Mouse (Mus musculus) CH12.LX (cell line): ENCODE measurements around the gene Sept8. TPM values are rescaled to one million over a fixed set of nuclear protein-coding genes. Genes with fewer than 3 reads are reported as not detected.

ENCODE experiments used
- DNase-seq: peaks from one replicate; pipeline ENCODE4 v3.0.0-alpha.2; 2013; ENCODE audit errors: extremely low read depth
- H3K27ac ChIP-seq: 2 replicates; pipeline ENCODE4 v1.5.1; 2012; ENCODE audit warnings: low read depth, mild to moderate bottlenecking, control low read depth, moderate library complexity; ENCODE audit not compliant: insufficient read depth
- H3K27me3 ChIP-seq: replicated peaks from 2 replicates; pipeline ENCODE3; 2012; ENCODE audit warnings: inconsistent platforms
- H3K36me3 ChIP-seq, 2 experiments: replicated peaks in 1 of 2; 2 replicates each; pipeline versions ENCODE3 to v1.6.1; 2012; ENCODE audit warnings: inconsistent platforms in 1 of 2, low read length in 1 of 2, mild to moderate bottlenecking in 1 of 2, mixed read lengths in 1 of 2, moderate library complexity in 1 of 2; ENCODE audit not compliant: control insufficient read depth in 1 of 2, insufficient read depth in 1 of 2
- H3K4me1 ChIP-seq, 2 experiments: 2 replicates each; pipeline ENCODE4 v1.6.1; 2012; ENCODE audit warnings: inconsistent platforms in 1 of 2, moderate library complexity in 1 of 2; ENCODE audit not compliant: insufficient read depth in 2 of 2, control insufficient read depth in 1 of 2
- H3K4me2 ChIP-seq: 2 replicates; pipeline ENCODE4 v1.6.1; 2012; ENCODE audit warnings: low read depth, mild to moderate bottlenecking, control low read depth; ENCODE audit not compliant: poor library complexity, insufficient read depth, severe bottlenecking
- H3K4me3 ChIP-seq, 3 experiments: fragments of 150-350 bp in 1 of 3; sonication (generic) in 1 of 3; replicated peaks in 1 of 3; 2 replicates each; pipeline versions ENCODE3 to v1.5.1; 2011 to 2012; ENCODE audit warnings: low read depth in 2 of 3, low read length in 2 of 3, mild to moderate bottlenecking in 2 of 3, moderate library complexity in 2 of 3, control low read depth in 1 of 3, improper control_type of control experiment in 1 of 3, inconsistent platforms in 1 of 3, mixed read lengths in 1 of 3; ENCODE audit not compliant: poor library complexity in 1 of 3
- H3K79me2 ChIP-seq: replicated peaks from 2 replicates; pipeline ENCODE4 v1.6.1; 2012; ENCODE audit warnings: mild to moderate bottlenecking, moderate library complexity; ENCODE audit not compliant: control insufficient read depth, poor library complexity, insufficient read depth, severe bottlenecking; ENCODE audit errors: extremely low read depth
- H3K9ac ChIP-seq: 2 replicates; pipeline ENCODE4 v1.6.1; 2012; ENCODE audit warnings: low read depth, mild to moderate bottlenecking, control low read depth, moderate library complexity; ENCODE audit not compliant: insufficient read depth
- H3K9me3 ChIP-seq: replicated peaks from 2 replicates; pipeline ENCODE3; 2012; ENCODE audit warnings: low read length, inconsistent platforms, mixed read lengths
- CHD1 ChIP-seq: IDR thresholded peaks from 2 replicates; pipeline ENCODE4 v1.6.1; 2012; ENCODE audit warnings: low read depth, low read length, improper control_type of control experiment, inconsistent platforms
- CHD2 ChIP-seq: IDR thresholded peaks from 2 replicates; pipeline ENCODE4 v1.6.1; 2011; ENCODE audit warnings: low read length, improper control_type of control experiment
- CTCF ChIP-seq, 2 experiments: IDR thresholded peaks in 1 of 2; conservative IDR thresholded peaks in 1 of 2; 2 replicates each; pipeline ENCODE4 v1.5.1; 2011 to 2012; ENCODE audit warnings: low read depth in 2 of 2, low read length in 2 of 2, improper control_type of control experiment in 1 of 2, inconsistent platforms in 1 of 2, mild to moderate bottlenecking in 1 of 2, moderate library complexity in 1 of 2
- ELF1 ChIP-seq: IDR thresholded peaks from 2 replicates; pipeline ENCODE4 v1.6.1; 2014; ENCODE audit warnings: low read depth, mild to moderate bottlenecking, inconsistent platforms, low read length, improper control_type of control experiment
- EP300 ChIP-seq: IDR thresholded peaks from 2 replicates; pipeline ENCODE4 v1.6.1; 2011; ENCODE audit warnings: low read length, improper control_type of control experiment
- ETS1 ChIP-seq: conservative IDR thresholded peaks from 2 replicates; pipeline ENCODE4 v1.6.1; 2012; ENCODE audit warnings: low read depth, mild to moderate bottlenecking, inconsistent platforms, low read length, improper control_type of control experiment, moderate library complexity
- IRF4 ChIP-seq: IDR thresholded peaks from 2 replicates; pipeline ENCODE4 v1.6.1; 2014; ENCODE audit warnings: low read depth, mild to moderate bottlenecking, inconsistent platforms, low read length, improper control_type of control experiment
- JUN ChIP-seq: IDR thresholded peaks from 2 replicates; pipeline ENCODE4 v1.6.1; 2011; ENCODE audit warnings: low read depth, mild to moderate bottlenecking, low read length, improper control_type of control experiment, moderate library complexity; ENCODE audit not compliant: insufficient read depth
- KAT2A ChIP-seq: IDR thresholded peaks from 2 replicates; pipeline ENCODE4 v1.6.1; 2012; ENCODE audit warnings: low read length, improper control_type of control experiment, inconsistent platforms; ENCODE audit not compliant: insufficient replicate concordance
- MAFK ChIP-seq: IDR thresholded peaks from 2 replicates; pipeline ENCODE4 v1.6.1; 2011; ENCODE audit warnings: low read length, improper control_type of control experiment; ENCODE audit not compliant: insufficient replicate concordance
- MAX ChIP-seq: IDR thresholded peaks from 2 replicates; pipeline ENCODE4 v1.6.1; 2011; ENCODE audit warnings: low read length, improper control_type of control experiment
- MEF2A ChIP-seq: IDR thresholded peaks from 2 replicates; pipeline ENCODE4 v1.6.1; 2014; ENCODE audit warnings: low read depth, mild to moderate bottlenecking, inconsistent platforms, low read length, improper control_type of control experiment, borderline replicate concordance
- MXI1 ChIP-seq: IDR thresholded peaks from 2 replicates; pipeline ENCODE4 v1.6.1; 2011; ENCODE audit warnings: mild to moderate bottlenecking, low read depth, low read length, improper control_type of control experiment
- MYC ChIP-seq: IDR thresholded peaks from 2 replicates; pipeline ENCODE4 v1.6.1; 2011; ENCODE audit warnings: low read depth, mild to moderate bottlenecking, improper control_type of control experiment, low read length
- NELFE ChIP-seq: IDR thresholded peaks from 2 replicates; pipeline ENCODE4 v1.6.1; 2011; ENCODE audit warnings: low read depth, low read length, improper control_type of control experiment
- PAX5 ChIP-seq: IDR thresholded peaks from 2 replicates; pipeline ENCODE4 v1.6.1; 2012; ENCODE audit warnings: low read length, inconsistent platforms, mixed read lengths
- POLR2A ChIP-seq: IDR thresholded peaks from 2 replicates; pipeline ENCODE4 v1.6.1; 2011; ENCODE audit warnings: low read depth, mild to moderate bottlenecking, improper control_type of control experiment, low read length
- RAD21 ChIP-seq: IDR thresholded peaks from 2 replicates; pipeline ENCODE4 v1.6.1; 2011; ENCODE audit warnings: low read depth, mild to moderate bottlenecking, low read length, improper control_type of control experiment, moderate library complexity
- SIN3A ChIP-seq: IDR thresholded peaks from 2 replicates; pipeline ENCODE4 v1.6.1; 2012; ENCODE audit warnings: low read length, improper control_type of control experiment, inconsistent platforms
- SMC3 ChIP-seq: IDR thresholded peaks from 2 replicates; pipeline ENCODE4 v1.6.1; 2011; ENCODE audit warnings: low read depth, low read length, improper control_type of control experiment
- TCF12 ChIP-seq: IDR thresholded peaks from 2 replicates; pipeline ENCODE4 v1.6.1; 2014; ENCODE audit warnings: low read depth, mild to moderate bottlenecking, inconsistent platforms, low read length, improper control_type of control experiment
- USF1 ChIP-seq: IDR thresholded peaks from 2 replicates; pipeline ENCODE4 v1.6.1; 2014; ENCODE audit warnings: low read depth, mild to moderate bottlenecking, inconsistent platforms, low read length, improper control_type of control experiment
- USF2 ChIP-seq: conservative IDR thresholded peaks from 2 replicates; pipeline ENCODE4 v1.6.1; 2011; ENCODE audit warnings: low read depth, low read length, improper control_type of control experiment
- ZKSCAN1 ChIP-seq: IDR thresholded peaks from 2 replicates; pipeline ENCODE4 v1.6.1; 2012; ENCODE audit warnings: low read depth, inconsistent platforms, low read length, improper control_type of control experiment, borderline replicate concordance
- ZMIZ1 ChIP-seq: IDR thresholded peaks from 2 replicates; pipeline ENCODE4 v1.6.1; 2012; ENCODE audit warnings: low read depth, mild to moderate bottlenecking, inconsistent platforms, low read length, improper control_type of control experiment
- dilution Hi-C: fragments of 300-500 bp; cut with MboI; formaldehyde crosslinking; loops from 2 replicates; pipeline ENCODE4 v1.14.3; 2020; ENCODE audit warnings: low sequenced_read_pairs; ENCODE audit not compliant: extremely low pct_unique_long_range_greater_than_20kb, extremely low pct_ligation_motif_present
- in situ Hi-C: fragments of 300-500 bp; cut with MboI; formaldehyde crosslinking; loops from 3 replicates; pipeline ENCODE4 v1.14.3; 2019; ENCODE audit warnings: low sequenced_read_pairs, low pct_ligation_motif_present, low pct_unique_long_range_greater_than_20kb, mixed read lengths
- polyA plus RNA-seq: library from polyadenylated mRNA; unstranded; fragments of >175 nt; gene quantifications from 2 replicates; pipeline ENCODE4 v1.2.1, GENCODE M21; 2012; ENCODE audit warnings: low read depth; ENCODE audit not compliant: insufficient read length
- total RNA-seq, 2 experiments: library from RNA; depleted of rRNA; stranded (reverse); fragments of 300-350 nt in 1 of 2; fragments of >200 nt in 1 of 2; gene quantifications; 2 replicates each; pipeline ENCODE4 v1.2.3; 2012 to 2014

The Sept8 gene
- total and polyA plus RNA-seq, 3 experiments = 8.5 to 21.9 (median 15.2) TPM

DNA sequence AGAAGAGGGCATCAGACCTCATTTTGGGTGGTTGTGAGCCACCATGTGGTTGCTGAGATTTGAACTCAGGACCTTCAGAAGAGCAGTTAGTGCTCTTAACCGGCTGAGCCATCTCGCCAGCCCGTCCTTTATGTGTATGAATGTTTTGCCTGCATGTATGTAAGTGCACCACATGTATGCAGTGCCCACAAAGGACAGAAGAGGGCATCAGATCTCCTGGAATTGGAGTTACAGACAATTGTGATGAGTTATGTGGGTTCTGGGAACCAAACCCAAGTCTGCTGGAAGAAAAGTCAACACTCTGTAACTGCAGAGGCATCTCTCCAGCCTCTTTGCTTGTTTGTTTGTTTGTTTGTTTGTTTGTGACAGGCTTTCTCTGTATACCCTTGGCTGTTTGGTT is 61.5 kb downstream of the Sept8 start:
- Histone ChIP-seq H3K9me3 (peaks cover 3% of the 10 kb centered on the region), H3K27ac (no peak overlapping the region), H3K4me1 (peaks cover 3 to 23% of the 10 kb centered on the region in 2 experiments), H3K36me3 (peaks cover 19 to 55% of the 10 kb centered on the region in 2 experiments), H3K4me3 (no peak overlapping the region), H3K4me2 (no peak overlapping the region), H3K27me3 (no peaks in the 10 kb centered on the region), H3K79me2 (no peaks in the 10 kb centered on the region), H3K9ac (no peak overlapping the region)
- dilution Hi-C loops = no loop called here
- DNase-seq = no peak
- TF ChIP-seq RAD21 (peak; percentile 9), CTCF (conservative IDR thresholded peaks at IDR 0.05 in 1 of 2, IDR thresholded peaks at IDR 0.05 in 1 of 2; ENCODE audit: low read depth in 2 of 2, low read length in 2 of 2) (peak in 1 of 2 experiments; percentile 29; a peak in 2 of 4 replicates), EP300 (no peak), SMC3 (peak; percentile 25; the same call in 1 of the 2 replicates)
- in situ Hi-C loops = no loop called here

GRCm38 (mm10) chr11:53583151-53583550 is 64.1 kb downstream of the Sept8 start:
- H3K27ac ChIP-seq = no peak overlapping the region
- H3K4me1 ChIP-seq = peaks cover 7 to 47% of the 10 kb centered on the region in 2 experiments
- H3K9ac ChIP-seq = no peak overlapping the region
- H3K79me2 ChIP-seq = no peaks in the 10 kb centered on the region
- peaks cover 19 to 50% of the 10 kb centered on the region in 2 experiments for H3K36me3 ChIP-seq
- dilution Hi-C loops = no loop called here
- no peaks in the 10 kb centered on the region for H3K27me3 ChIP-seq
- H3K4me2 ChIP-seq = no peak overlapping the region
- H3K9me3 ChIP-seq = peaks cover 3% of the 10 kb centered on the region
- DNase-seq = no peak
- TF ChIP-seq RAD21 = peak; percentile 26
- TF ChIP-seq CTCF (conservative IDR thresholded peaks at IDR 0.05 in 1 of 2, IDR thresholded peaks at IDR 0.05 in 1 of 2; ENCODE audit: low read depth in 2 of 2, low read length in 2 of 2) = peak in 1 of 2 experiments; percentile 65; a peak in 2 of 4 replicates
- no peak for TF ChIP-seq MXI1
- TF ChIP-seq SMC3 = peak; percentile 74
- H3K4me3 ChIP-seq = no peak overlapping the region
- in situ Hi-C loops = no loop called here

GRCm38 (mm10) chr11:53584849-53585248 is 65.8 kb downstream of the Sept8 start:
- H3K36me3 ChIP-seq = peaks cover 19 to 49% of the 10 kb centered on the region in 2 experiments
- H3K9ac ChIP-seq = no peak overlapping the region
- in situ Hi-C loops (loop anchor here (5.0 kb wide), 2 partner anchors 37 to 152 kb away; no protein-coding TSS in a partner anchor), dilution Hi-C loops (no loop called here)
- H3K79me2 ChIP-seq = no peaks in the 10 kb centered on the region
- peak; percentile 74 for DNase-seq
- no peaks in the 10 kb centered on the region for H3K27me3 ChIP-seq
- H3K4me2 ChIP-seq = no peak overlapping the region
- H3K27ac ChIP-seq = no peak overlapping the region
- peaks cover 3% of the 10 kb centered on the region for H3K9me3 ChIP-seq
- H3K4me1 ChIP-seq = peaks cover 20 to 64% of the 10 kb centered on the region in 2 experiments
- no peak overlapping the region for H3K4me3 ChIP-seq
- TF ChIP-seq SIN3A (no peak), POLR2A (no peak), MAX (peak; percentile 93), ZMIZ1 (no peak), EP300 (no peak), TCF12 (no peak), KAT2A (no peak), USF1 (no peak), ELF1 (no peak; the same call in 1 of the 2 replicates), IRF4 (peak; percentile 61; the same call in 1 of the 2 replicates), CTCF (conservative IDR thresholded peaks at IDR 0.05 in 1 of 2, IDR thresholded peaks at IDR 0.05 in 1 of 2; ENCODE audit: low read depth in 2 of 2, low read length in 2 of 2) (peak; percentile 94 to 96), MAFK (peak; percentile 66; the same call in 1 of the 2 replicates), MYC (peak; percentile 95), JUN (no peak), CHD1 (no peak), CHD2 (no peak), NELFE (peak; percentile 29; the same call in 1 of the 2 replicates), PAX5 (no peak), ZKSCAN1 (no peak), USF2 (no peak), ETS1 (no peak; the same call in 1 of the 2 replicates), MEF2A (peak; percentile 60; the same call in 1 of the 2 replicates), SMC3 (peak; percentile 98)
